In genomic region chr7:127008239-127009019, GRCm38 (mm10) we compare ENCODE assay signal across 8 mouse cellular contexts. TPM values are rescaled to one million over a fixed set of nuclear protein-coding genes. Genes with fewer than 3 reads are reported as not detected.
DNase-seq lines count a peak whose midpoint lies in the region; ATAC-seq and TF ChIP-seq lines count a peak whose summit lies in the region.

No protein-coding gene starts in this region.

- H3K27me3 ChIP-seq in hindbrain, embryonic 15.5 days: no peaks in the 10 kb centered on the region
- no peaks in the 10 kb centered on the region for H3K27me3 ChIP-seq in stomach, embryonic 15.5 days (replicated peaks)

- 57% methylated on average over 9 of the region's 9 CpGs for WGBS in hindbrain, embryonic 15.5 days
- WGBS in stomach, embryonic 15.5 days: 37% methylated on average over 9 of the region's 9 CpGs

- peak; percentile 72 for ATAC-seq in hindbrain, embryonic 15.5 days (ENCODE audit: low FRiP score, low read depth)
- ATAC-seq in stomach, embryonic 15.5 days (ENCODE audit: insufficient read depth, low FRiP score, low read depth): peak; percentile 92

- H3K4me2 ChIP-seq in hindbrain, embryonic 15.5 days: no peak overlapping the region
- peak overlapping the region; percentile 37 for H3K4me2 ChIP-seq in stomach, embryonic 15.5 days

- intact Hi-C loops in gastrocnemius, adult 2 months (cut with DNase I): no loop called here

- peak overlapping the region; percentile 40 for H3K4me3 ChIP-seq in gastrocnemius, adult 2 months
- no peak overlapping the region for H3K4me3 ChIP-seq in hindbrain, embryonic 15.5 days
- H3K4me3 ChIP-seq in stomach, embryonic 15.5 days (replicated peaks): no peak overlapping the region

- H3K4me1 ChIP-seq in hindbrain, embryonic 15.5 days (replicated peaks): no peaks in the 10 kb centered on the region
- peaks cover 15% of the 10 kb centered on the region for H3K4me1 ChIP-seq in stomach, embryonic 15.5 days

- H3K36me3 ChIP-seq in hindbrain, embryonic 15.5 days: peaks cover 6% of the 10 kb centered on the region; the same call in 1 of the 2 replicates
- H3K36me3 ChIP-seq in stomach, embryonic 15.5 days: peaks cover 8% of the 10 kb centered on the region

- peak; percentile 88 for DNase-seq in right cerebral cortex, adult 18-20 months
- no peak for DNase-seq in right cerebral cortex, postnatal 4 days
- DNase-seq in cerebellum, adult 9-10 months: peak; percentile 100
- DNase-seq in gastrocnemius, adult 2 months: peak; percentile 74
- DNase-seq in left cerebral cortex, adult 11 months (ENCODE audit: low spot score): peak; percentile 75
- DNase-seq in lung, postnatal 4 days: peak; percentile 73 to 88

- H3K9ac ChIP-seq in hindbrain, embryonic 15.5 days: no peak overlapping the region
- H3K9ac ChIP-seq in stomach, embryonic 15.5 days: no peak overlapping the region

- no peaks in the 10 kb centered on the region for H3K9me3 ChIP-seq in hindbrain, embryonic 15.5 days
- no peaks in the 10 kb centered on the region for H3K9me3 ChIP-seq in stomach, embryonic 15.5 days

- TF ChIP-seq CTCF in gastrocnemius, adult 2 months (IDR thresholded peaks at IDR 0.05): no peak

- peak overlapping the region; percentile 85 for H3K27ac ChIP-seq in gastrocnemius, adult 2 months
- peak overlapping the region; percentile 23; the same call in 1 of the 2 replicates for H3K27ac ChIP-seq in hindbrain, embryonic 15.5 days (replicated peaks)
- peak overlapping the region; percentile 95 for H3K27ac ChIP-seq in stomach, embryonic 15.5 days

RNA-seq across cellular contexts. Expression of gene Mvp, which starts 6.0 kb away (rescaled TPM):
- 10 to 100 TPM; 26.5 to 30.2 TPM for total RNA-seq in gastrocnemius, adult 2 months (2021)
- 4.8 and 5.5 TPM in 2 replicates for polyA plus RNA-seq in hindbrain, embryonic 15.5 days (2015; fragmentation: Nextera tagmentation; extraction: Ambion mirVana)
- polyA plus RNA-seq in stomach, embryonic 15.5 days (2015; fragmentation: Nextera tagmentation; extraction: Ambion mirVana): 27.2 and 29.1 TPM in 2 replicates

RNA-seq across cellular contexts. Expression of gene Pagr1b, which starts 7.9 kb away (rescaled TPM):
- not detected for total RNA-seq in gastrocnemius, adult 2 months (2021)
- 0.28 TPM in 1 of 2 replicates, not detected in the other for polyA plus RNA-seq in hindbrain, embryonic 15.5 days (2015; fragmentation: Nextera tagmentation; extraction: Ambion mirVana)
- 1.0 TPM in 1 of 2 replicates, not detected in the other for polyA plus RNA-seq in stomach, embryonic 15.5 days (2015; fragmentation: Nextera tagmentation; extraction: Ambion mirVana)

RNA-seq across cellular contexts. Expression of gene Pagr1a, which starts 8.7 kb away (rescaled TPM):
- 1 to 10 TPM in 1 of 2 experiments, not detected in 1; 2.4 TPM for total RNA-seq in gastrocnemius, adult 2 months (2021)
- polyA plus RNA-seq in hindbrain, embryonic 15.5 days (2015; fragmentation: Nextera tagmentation; extraction: Ambion mirVana): 28.1 and 46.9 TPM in 2 replicates
- 33.1 and 62.5 TPM in 2 replicates for polyA plus RNA-seq in stomach, embryonic 15.5 days (2015; fragmentation: Nextera tagmentation; extraction: Ambion mirVana)

RNA-seq across cellular contexts. Expression of gene Gm42742, which starts 12.5 kb away (rescaled TPM):
- 10 to 100 TPM; 19.4 to 21.7 TPM for total RNA-seq in gastrocnemius, adult 2 months (2021)
- polyA plus RNA-seq in hindbrain, embryonic 15.5 days (2015; fragmentation: Nextera tagmentation; extraction: Ambion mirVana): 63.3 and 77.5 TPM in 2 replicates
- 25.0 and 63.8 TPM in 2 replicates for polyA plus RNA-seq in stomach, embryonic 15.5 days (2015; fragmentation: Nextera tagmentation; extraction: Ambion mirVana)

RNA-seq across cellular contexts. Expression of gene Prrt2, which starts 12.6 kb away (rescaled TPM):
- total RNA-seq in gastrocnemius, adult 2 months (2021): under 1 TPM; 0.14 to 0.61 TPM
- 54.2 and 62.4 TPM in 2 replicates for polyA plus RNA-seq in hindbrain, embryonic 15.5 days (2015; fragmentation: Nextera tagmentation; extraction: Ambion mirVana)
- 5.9 and 8.1 TPM in 2 replicates for polyA plus RNA-seq in stomach, embryonic 15.5 days (2015; fragmentation: Nextera tagmentation; extraction: Ambion mirVana)

Comparison
In these comparisons a context has a peak if more than half of its experiments do, and no peak if none do; other contexts are left out.
1. H3K27ac ChIP-seq: peak in every context shown above with its lines; median percentile 95 in stomach, embryonic 15.5 days; 85 in gastrocnemius, adult 2 months; 23 in hindbrain, embryonic 15.5 days.